Mouse (Mus musculus): Measurements from ENCODE around the gene Utrn. TPM values are rescaled to one million over a fixed set of nuclear protein-coding genes. Genes with fewer than 3 reads are reported as not detected.

The Utrn gene
- polyA plus RNA-seq, 2 experiments, result 34.1 to 76.0 TPM

GRCm38 (mm10) chr10:12534301-12534700 lies 334.9 kb downstream of the Utrn start:
- H3K9me3 ChIP-seq (ENCODE audit: control insufficient read depth, low read length), result no peaks in the 10 kb centered on the region
- H3K4me2 ChIP-seq (replicated peaks; ENCODE audit: low read depth, low read length, severe bottlenecking), result no peak overlapping the region
- H3K36me3 ChIP-seq (ENCODE audit: control insufficient read depth, insufficient read depth, low read length), result peaks cover 8% of the 10 kb centered on the region
- DNase-seq (ENCODE audit: low spot score) (no peak), ATAC-seq (ENCODE audit: low FRiP score, low read depth) (no peak)
- H3K27ac ChIP-seq (replicated peaks; ENCODE audit: low read depth, low read length), result no peak overlapping the region
- 89% methylated on average over 3 of the region's 3 CpGs for WGBS
- no peaks in the 10 kb centered on the region for H3K27me3 ChIP-seq (ENCODE audit: control insufficient read depth, insufficient read depth, low read length)
- no peak for TF ChIP-seq POLR2A (IDR thresholded peaks at IDR 0.05; ENCODE audit: borderline replicate concordance, extremely low read depth, insufficient read depth, insufficient read length)
- no peaks in the 10 kb centered on the region for H3K4me1 ChIP-seq (ENCODE audit: control insufficient read depth, insufficient read depth, low read length)
- H3K4me3 ChIP-seq (replicated peaks; ENCODE audit: low read length), result no peak overlapping the region
- no peak overlapping the region for H3K9ac ChIP-seq (ENCODE audit: low read depth, low read length, severe bottlenecking)

- no peaks in the 10 kb centered on the region for H3K27me3 ChIP-seq (ENCODE audit: control insufficient read depth, insufficient read depth, low read length)
- no peak overlapping the region for H3K4me3 ChIP-seq (replicated peaks; ENCODE audit: low read length)
- no peak overlapping the region for H3K4me2 ChIP-seq (replicated peaks; ENCODE audit: low read depth, low read length, severe bottlenecking)
- DNase-seq (ENCODE audit: low spot score), result no peak
- TF ChIP-seq POLR2A (IDR thresholded peaks at IDR 0.05; ENCODE audit: borderline replicate concordance, extremely low read depth, insufficient read depth, insufficient read length), result no peak
- H3K9ac ChIP-seq (ENCODE audit: low read depth, low read length, severe bottlenecking), result no peak overlapping the region
- H3K27ac ChIP-seq (replicated peaks; ENCODE audit: low read depth, low read length), result no peak overlapping the region
- H3K36me3 ChIP-seq (ENCODE audit: control insufficient read depth, insufficient read depth, low read length), result peaks cover 33% of the 10 kb centered on the region
- H3K9me3 ChIP-seq (ENCODE audit: control insufficient read depth, low read length), result no peaks in the 10 kb centered on the region
- 76% methylated on average over 1 of the region's 1 CpGs for WGBS
- ATAC-seq (ENCODE audit: low FRiP score, low read depth), result no peak
- no peaks in the 10 kb centered on the region for H3K4me1 ChIP-seq (ENCODE audit: control insufficient read depth, insufficient read depth, low read length)
Measured at GRCm38 (mm10) chr10:12522078-12522477, 347.1 kb downstream of the Utrn start.

GRCm38 (mm10) chr10:12518162-12518561 lies 351.0 kb downstream of the Utrn start:
- DNase-seq (ENCODE audit: low spot score) (no peak), ATAC-seq (ENCODE audit: low FRiP score, low read depth) (no peak)
- Histone ChIP-seq H3K27ac (replicated peaks; ENCODE audit: low read depth, low read length) (no peak overlapping the region), H3K9me3 (ENCODE audit: control insufficient read depth, low read length) (no peaks in the 10 kb centered on the region), H3K36me3 (ENCODE audit: control insufficient read depth, insufficient read depth, low read length) (peaks cover 17% of the 10 kb centered on the region), H3K27me3 (ENCODE audit: control insufficient read depth, insufficient read depth, low read length) (no peaks in the 10 kb centered on the region), H3K4me1 (ENCODE audit: control insufficient read depth, insufficient read depth, low read length) (no peaks in the 10 kb centered on the region), H3K9ac (ENCODE audit: low read depth, low read length, severe bottlenecking) (no peak overlapping the region), H3K4me2 (replicated peaks; ENCODE audit: low read depth, low read length, severe bottlenecking) (no peak overlapping the region), H3K4me3 (replicated peaks; ENCODE audit: low read length) (no peak overlapping the region)
- TF ChIP-seq POLR2A (IDR thresholded peaks at IDR 0.05; ENCODE audit: borderline replicate concordance, extremely low read depth, insufficient read depth, insufficient read length), result no peak
- 82% methylated on average over 3 of the region's 3 CpGs for WGBS

GRCm38 (mm10) chr10:12505568-12505967 lies 363.6 kb downstream of the Utrn start:
- ATAC-seq (ENCODE audit: low FRiP score, low read depth), result no peak
- Histone ChIP-seq H3K4me1 (ENCODE audit: control insufficient read depth, insufficient read depth, low read length) (peaks cover 2% of the 10 kb centered on the region; the same call in 1 of the 2 replicates), H3K27me3 (ENCODE audit: control insufficient read depth, insufficient read depth, low read length) (no peaks in the 10 kb centered on the region), H3K36me3 (ENCODE audit: control insufficient read depth, insufficient read depth, low read length) (peaks cover 6% of the 10 kb centered on the region), H3K27ac (replicated peaks; ENCODE audit: low read depth, low read length) (no peak overlapping the region), H3K9ac (ENCODE audit: low read depth, low read length, severe bottlenecking) (no peak overlapping the region), H3K9me3 (ENCODE audit: control insufficient read depth, low read length) (no peaks in the 10 kb centered on the region), H3K4me2 (replicated peaks; ENCODE audit: low read depth, low read length, severe bottlenecking) (no peak overlapping the region), H3K4me3 (replicated peaks; ENCODE audit: low read length) (no peak overlapping the region)
- TF ChIP-seq POLR2A (IDR thresholded peaks at IDR 0.05; ENCODE audit: borderline replicate concordance, extremely low read depth, insufficient read depth, insufficient read length), result no peak
- 86% methylated on average over 7 of the region's 7 CpGs for WGBS
- no peak for DNase-seq (ENCODE audit: low spot score)

- H3K9ac ChIP-seq (ENCODE audit: low read depth, low read length, severe bottlenecking), result no peak overlapping the region
- peaks cover 20% of the 10 kb centered on the region for H3K36me3 ChIP-seq (ENCODE audit: control insufficient read depth, insufficient read depth, low read length)
- no peak overlapping the region for H3K27ac ChIP-seq (replicated peaks; ENCODE audit: low read depth, low read length)
- DNase-seq (ENCODE audit: low spot score) (no peak), ATAC-seq (ENCODE audit: low FRiP score, low read depth) (no peak)
- no peak overlapping the region for H3K4me2 ChIP-seq (replicated peaks; ENCODE audit: low read depth, low read length, severe bottlenecking)
- 82% methylated on average over 5 of the region's 5 CpGs for WGBS
- H3K4me3 ChIP-seq (replicated peaks; ENCODE audit: low read length), result no peak overlapping the region
- no peaks in the 10 kb centered on the region for H3K27me3 ChIP-seq (ENCODE audit: control insufficient read depth, insufficient read depth, low read length)
- H3K4me1 ChIP-seq (ENCODE audit: control insufficient read depth, insufficient read depth, low read length), result no peaks in the 10 kb centered on the region
- no peak for TF ChIP-seq POLR2A (IDR thresholded peaks at IDR 0.05; ENCODE audit: borderline replicate concordance, extremely low read depth, insufficient read depth, insufficient read length)
- H3K9me3 ChIP-seq (ENCODE audit: control insufficient read depth, low read length), result no peaks in the 10 kb centered on the region
Measured at GRCm38 (mm10) chr10:12500489-12500888, 368.7 kb downstream of the Utrn start.

- H3K4me3 ChIP-seq (replicated peaks; ENCODE audit: low read length), result no peak overlapping the region
- no peak for TF ChIP-seq POLR2A (IDR thresholded peaks at IDR 0.05; ENCODE audit: borderline replicate concordance, extremely low read depth, insufficient read depth, insufficient read length)
- peaks cover 23% of the 10 kb centered on the region for H3K36me3 ChIP-seq (ENCODE audit: control insufficient read depth, insufficient read depth, low read length)
- peaks cover 4% of the 10 kb centered on the region; the same call in 1 of the 2 replicates for H3K4me1 ChIP-seq (ENCODE audit: control insufficient read depth, insufficient read depth, low read length)
- ATAC-seq (ENCODE audit: low FRiP score, low read depth), result no peak
- H3K27ac ChIP-seq (replicated peaks; ENCODE audit: low read depth, low read length), result no peak overlapping the region
- WGBS, result 96% methylated on average over 8 of the region's 8 CpGs
- H3K9me3 ChIP-seq (ENCODE audit: control insufficient read depth, low read length), result no peaks in the 10 kb centered on the region
- no peak overlapping the region for H3K9ac ChIP-seq (ENCODE audit: low read depth, low read length, severe bottlenecking)
- H3K27me3 ChIP-seq (ENCODE audit: control insufficient read depth, insufficient read depth, low read length), result no peaks in the 10 kb centered on the region
- no peak for DNase-seq (ENCODE audit: low spot score)
- H3K4me2 ChIP-seq (replicated peaks; ENCODE audit: low read depth, low read length, severe bottlenecking), result no peak overlapping the region
Measured at GRCm38 (mm10) chr10:12497555-12497954, 371.6 kb downstream of the Utrn start.

Data from limb, embryonic 14.5 days (tissue).